Mouse (Mus musculus) monocyte, adult 2 months (primary cell): ENCODE measurements at regions not wholly inside any gene's neighbourhood (a gene's known extent, or its start where the extent isn't known, plus 50 kb on each side); places are given as distances from the start of the nearest gene placed in this dataset.
A peak's percentile ranks its signal among the peaks of the same experiment; 100 is the strongest.

Experiments used
- DNase-seq, 2 experiments: peaks; one replicate each; pipeline ENCODE4 v3.0.0; 2022; ENCODE audit warnings: low spot score in 2 of 2, low read depth in 1 of 2

DNA sequence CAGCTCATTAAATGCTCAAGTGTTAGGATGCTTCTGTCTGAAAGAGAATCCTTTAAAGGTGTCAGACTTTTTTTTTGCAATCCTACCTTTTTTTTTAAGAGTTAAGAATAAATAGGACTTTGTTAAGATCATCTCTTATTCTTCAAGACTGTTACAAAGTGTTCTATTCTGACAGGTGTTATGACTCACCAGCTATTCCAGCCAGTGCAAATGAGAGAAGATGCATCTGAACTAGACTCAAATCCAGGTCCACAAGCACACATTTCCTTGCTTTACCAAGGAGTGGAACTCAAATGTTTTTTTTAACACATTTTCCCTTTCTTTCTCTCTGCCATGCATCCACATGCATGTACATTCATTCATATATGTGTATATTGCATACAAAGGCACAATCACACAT lies 98.4 kb upstream of the Atp10a start:
- DNase-seq = no peak

DNA sequence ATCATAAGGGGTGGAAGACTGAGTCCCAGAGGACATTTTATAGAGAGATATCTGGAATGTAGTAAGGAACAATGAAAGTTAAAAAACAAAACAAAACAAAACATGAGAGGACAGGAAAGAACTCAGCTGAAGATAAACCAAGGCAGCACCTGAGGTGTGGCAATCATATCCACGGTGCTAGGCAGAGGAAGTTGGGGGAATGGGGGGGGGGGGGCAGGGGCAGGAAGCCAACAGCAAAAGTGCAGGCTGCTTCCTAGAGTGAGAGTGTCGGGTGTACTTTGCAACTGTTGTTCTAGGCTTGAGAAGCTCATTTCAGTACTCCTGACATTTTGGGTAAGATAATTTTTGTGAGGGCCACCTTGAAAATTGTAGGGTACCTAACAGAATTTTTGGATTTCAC lies 87.2 kb upstream of the Atp10a start:
- DNase-seq = no peak

DNA sequence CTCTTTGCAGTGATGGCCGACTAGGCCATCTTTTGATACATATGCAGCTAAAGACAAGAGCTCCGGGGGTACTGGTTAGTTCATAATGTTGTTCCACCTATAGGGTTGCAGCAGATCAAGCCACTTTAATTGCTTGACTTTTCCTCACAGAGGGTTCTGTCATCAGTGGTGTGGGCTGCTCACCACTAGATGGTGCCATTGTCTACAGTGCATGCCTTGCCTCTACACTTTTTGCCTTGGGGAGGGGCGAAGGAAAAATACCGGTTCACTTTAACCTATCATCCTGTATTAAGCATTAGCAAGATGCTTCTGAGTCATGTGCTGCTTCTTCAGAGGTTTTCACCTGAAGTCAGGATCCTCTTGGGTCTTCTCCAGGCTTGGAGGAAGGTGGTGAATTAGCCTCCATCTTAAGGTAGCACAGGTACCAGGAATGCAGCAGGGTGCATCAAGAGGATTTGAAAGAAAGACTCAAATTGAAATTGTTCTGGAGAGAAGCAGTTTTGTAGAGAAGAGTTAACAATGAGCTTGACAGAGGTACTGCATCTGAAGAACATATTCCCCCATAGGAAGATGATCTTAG lies 71.6 kb upstream of the Atp10a start:
- DNase-seq = peak in 1 of 2 experiments; percentile 4

DNA sequence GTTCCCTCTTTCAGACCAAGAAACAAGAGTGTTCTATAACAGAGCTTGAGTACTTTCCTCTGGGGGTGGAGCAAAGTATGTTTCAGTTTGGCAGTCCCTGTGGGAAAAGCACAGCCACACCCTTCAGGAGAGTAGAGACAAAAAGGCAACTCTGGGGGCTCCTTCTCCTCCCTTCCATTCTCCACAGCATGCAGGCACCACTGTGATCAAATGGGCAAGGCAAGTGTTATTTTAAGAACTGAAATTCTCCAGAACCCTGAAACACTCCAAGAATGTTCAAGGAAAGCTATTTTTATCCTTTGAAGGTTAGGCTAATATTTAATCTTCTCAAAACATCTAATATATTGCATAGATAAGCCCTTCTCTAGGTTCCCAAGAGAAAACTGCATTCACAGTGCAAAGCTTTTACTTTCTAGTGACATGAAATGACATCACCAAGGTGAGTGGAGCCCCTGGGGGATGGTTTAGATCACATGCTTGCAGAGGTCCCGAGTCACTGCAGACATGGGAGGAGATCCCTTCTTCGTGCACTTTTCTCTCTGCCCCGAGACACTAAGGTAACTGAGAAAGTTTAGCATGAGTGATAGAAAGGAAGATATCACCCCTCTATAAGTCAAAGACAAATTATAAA lies 70.2 kb upstream of the Atp10a start:
- no peak for DNase-seq

DNA sequence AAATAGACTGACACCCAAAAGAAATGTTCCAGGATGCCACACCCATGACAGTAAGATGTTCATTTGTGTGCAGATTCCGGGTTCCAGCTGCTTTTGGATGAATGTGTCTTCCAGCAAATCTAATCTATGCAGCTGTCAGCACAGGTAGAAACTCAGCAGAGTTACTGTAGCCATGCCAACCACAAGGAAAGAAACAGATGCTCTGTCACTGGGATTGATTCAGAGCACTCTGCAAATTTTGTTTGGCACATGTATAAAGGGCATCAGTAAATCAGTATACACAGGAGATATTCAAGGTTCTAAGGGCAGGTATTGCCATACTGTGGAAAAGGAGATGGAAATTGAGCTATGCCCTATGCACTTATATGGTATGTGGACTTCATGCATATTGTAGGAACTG lies 60.0 kb upstream of the Atp10a start:
- no peak for DNase-seq
